Mouse (Mus musculus) limb, embryonic 14.5 days (tissue): ENCODE measurements around the gene Zfp322a. TPM values are rescaled to one million over a fixed set of nuclear protein-coding genes. Genes with fewer than 3 reads are reported as not detected.
"Not testable (repeated sequence)": the region's sequence is repeated elsewhere in the genome, so short reads cannot be mapped to it uniquely, and the experiment has no call there.

ENCODE experiments used
- ATAC-seq: fragments of 200-750 bp; cut with Nextera tagmentation; 2 replicates; pipeline ENCODE4 v1.8.0; 2017; ENCODE audit warnings: low read depth, moderate number of reproducible peaks, moderate TSS enrichment; ENCODE audit not compliant: low FRiP score
- DNase-seq: peaks from one replicate; pipeline ENCODE4 v3.0.0-alpha.2; 2015; ENCODE audit warnings: low spot score
- H3K27ac ChIP-seq: fragments of 300-500 bp; sonication (generic); replicated peaks from 2 replicates; pipeline ENCODE4 v1.5.1; 2014; ENCODE audit warnings: low read depth, mild to moderate bottlenecking, low read length, moderate library complexity, mixed read lengths
- H3K27me3 ChIP-seq: fragments of 300-500 bp; sonication (generic); 2 replicates; pipeline ENCODE4 v1.6.1; 2014; ENCODE audit warnings: low read length, mixed read lengths; ENCODE audit not compliant: control insufficient read depth, insufficient read depth
- H3K36me3 ChIP-seq: fragments of 300-500 bp; sonication (generic); 2 replicates; pipeline ENCODE4 v1.6.1; 2014; ENCODE audit warnings: mild to moderate bottlenecking, low read length, moderate library complexity, mixed read lengths; ENCODE audit not compliant: control insufficient read depth, insufficient read depth
- H3K4me1 ChIP-seq: fragments of 300-500 bp; sonication (generic); 2 replicates; pipeline ENCODE4 v1.6.1; 2014; ENCODE audit warnings: antibody characterized with exemption, low read length, mixed read lengths; ENCODE audit not compliant: control insufficient read depth, insufficient read depth
- H3K4me2 ChIP-seq: fragments of 300-500 bp; sonication (generic); replicated peaks from 2 replicates; pipeline ENCODE4 v1.6.1; 2014; ENCODE audit warnings: low read depth, mild to moderate bottlenecking, low read length, moderate library complexity; ENCODE audit not compliant: severe bottlenecking
- H3K4me3 ChIP-seq: fragments of 300-500 bp; sonication (generic); replicated peaks from 2 replicates; pipeline ENCODE4 v1.5.1; 2014; ENCODE audit warnings: low read length
- H3K9ac ChIP-seq: fragments of 300-500 bp; sonication (generic); 2 replicates; pipeline ENCODE4 v1.6.1; 2014; ENCODE audit warnings: mild to moderate bottlenecking, low read depth, low read length, moderate library complexity; ENCODE audit not compliant: severe bottlenecking
- H3K9me3 ChIP-seq: fragments of 300-500 bp; sonication (generic); 2 replicates; pipeline ENCODE4 v1.6.1; 2016; ENCODE audit warnings: low read length; ENCODE audit not compliant: control insufficient read depth
- POLR2A ChIP-seq: fragments of 200-500 bp; IDR thresholded peaks from 2 replicates; pipeline ENCODE4 v1.8.0; 2012; ENCODE audit warnings: inconsistent platforms, mild to moderate bottlenecking, moderate library complexity, borderline replicate concordance; ENCODE audit not compliant: insufficient read depth, insufficient read length; ENCODE audit errors: extremely low read depth
- WGBS: fragments of 180-500 bp; shearing (Covaris S2); extraction: QIAGEN DNeasy Blood & Tissue Kit; methylation state at CpG from one replicate; pipeline ENCODE4 v1.1.7; 2014; 5-methylcytosine and 5-hydroxymethylcytosine counted together
- polyA plus RNA-seq, 2 experiments: library from polyadenylated mRNA; depleted of rRNA in 1 of 2; stranded (reverse) in 1 of 2; unstranded in 1 of 2; fragments of >200 nt; fragmentation: Nextera tagmentation in 1 of 2; extraction: Ambion mirVana in 1 of 2; gene quantifications; 2 replicates each; pipeline versions ENCODE4 v1.2.1 to v1.2.3; 2012 to 2014

The Zfp322a gene
- polyA plus RNA-seq, 2 experiments, result 20.2 to 42.9 TPM

DNA sequence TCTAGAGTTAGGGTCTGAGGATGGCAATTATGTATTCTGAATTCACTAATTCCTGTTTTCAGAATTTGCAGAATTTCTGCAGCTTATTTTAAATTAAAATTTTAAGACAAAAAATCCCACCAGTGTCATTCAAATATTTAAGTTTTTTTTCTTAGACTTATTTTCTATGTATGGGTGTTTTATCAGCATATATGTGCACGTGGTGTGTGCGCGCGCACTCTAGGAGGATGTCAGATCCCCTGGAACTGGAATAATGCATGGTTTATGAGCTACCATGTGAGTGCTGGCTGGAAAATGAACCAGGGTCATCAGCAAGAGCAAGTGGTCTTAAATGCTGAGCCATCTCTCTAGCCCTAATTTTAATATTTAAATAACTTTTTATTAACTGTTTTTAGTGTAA is 1.1 kb upstream of the Zfp322a start:
- ATAC-seq, result no peak
- no peak overlapping the region for H3K9ac ChIP-seq

GRCm38 (mm10) chr13:23369421-23369765 is 385 bp upstream of the Zfp322a start:
- H3K9ac ChIP-seq, result peak overlapping the region; percentile 82
- DNase-seq (peak; percentile 31), ATAC-seq (peak; percentile 12; the same call in 1 of the 2 replicates)
- peaks cover 15% of the 10 kb centered on the region for H3K36me3 ChIP-seq
- peaks cover 14% of the 10 kb centered on the region for H3K4me1 ChIP-seq
- TF ChIP-seq POLR2A, result no peak
- H3K4me3 ChIP-seq, result peak overlapping the region; percentile 81
- under 1% methylated on average over 10 of the region's 10 CpGs for WGBS
- no peaks in the 10 kb centered on the region for H3K9me3 ChIP-seq
- H3K4me2 ChIP-seq, result peak overlapping the region; percentile 52
- H3K27me3 ChIP-seq, result no peaks in the 10 kb centered on the region
- H3K27ac ChIP-seq, result peak overlapping the region; percentile 96

More for the DNA sequence above, 1.1 kb upstream of the Zfp322a start:
- Histone ChIP-seq H3K27ac (no peak overlapping the region), H3K36me3 (peaks cover 9% of the 10 kb centered on the region; the same call in 1 of the 2 replicates), H3K9me3 (no peaks in the 10 kb centered on the region), H3K4me2 (peak overlapping the region; percentile 52), H3K27me3 (no peaks in the 10 kb centered on the region), H3K4me3 (peak overlapping the region; percentile 81), H3K4me1 (peaks cover 14% of the 10 kb centered on the region)
- TF ChIP-seq POLR2A, result no peak
- DNase-seq, result no peak
- 87% methylated on average over 4 of the region's 4 CpGs for WGBS

DNA sequence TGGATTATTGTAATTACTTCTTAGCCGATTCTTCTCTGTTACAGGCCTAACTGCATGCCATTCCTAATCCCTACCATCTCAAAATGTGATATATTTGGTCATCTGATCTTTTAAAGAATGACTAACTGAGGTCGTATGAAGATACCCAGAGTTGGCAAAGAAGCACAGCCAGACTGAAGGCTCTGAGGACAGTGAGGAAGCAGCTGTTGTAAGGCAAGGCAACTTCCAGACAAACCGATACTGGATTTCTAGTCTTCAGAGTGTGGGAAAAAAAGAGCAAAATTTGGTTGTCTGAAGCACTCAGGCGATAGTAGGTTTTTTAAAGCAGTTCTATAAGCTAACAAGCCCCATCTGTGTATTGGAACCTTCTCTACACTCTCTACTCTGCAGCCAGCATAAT is 7.5 kb downstream of the Zfp322a start:
- H3K36me3 ChIP-seq, result peaks cover 63% of the 10 kb centered on the region
- DNase-seq, result no peak
- H3K27me3 ChIP-seq, result no peaks in the 10 kb centered on the region
- no peak overlapping the region for H3K4me2 ChIP-seq
- no peaks in the 10 kb centered on the region for H3K9me3 ChIP-seq
- no peak for ATAC-seq
- no peak overlapping the region for H3K9ac ChIP-seq
- no peak overlapping the region for H3K27ac ChIP-seq
- H3K4me3 ChIP-seq, result no peak overlapping the region
- TF ChIP-seq POLR2A, result no peak
- WGBS, result 84% methylated on average over 4 of the region's 4 CpGs
- peaks cover 2% of the 10 kb centered on the region for H3K4me1 ChIP-seq

GRCm38 (mm10) chr13:23354541-23354940 is 14.5 kb downstream of the Zfp322a start:
- WGBS, result 90% methylated on average over 5 of the region's 5 CpGs
- H3K9ac ChIP-seq, H3K4me1 ChIP-seq, H3K9me3 ChIP-seq, H3K4me3 ChIP-seq, H3K27ac ChIP-seq, ATAC-seq, H3K27me3 ChIP-seq, H3K4me2 ChIP-seq, DNase-seq: not testable (repeated sequence)
- peaks cover 49% of the 10 kb centered on the region for H3K36me3 ChIP-seq

DNA sequence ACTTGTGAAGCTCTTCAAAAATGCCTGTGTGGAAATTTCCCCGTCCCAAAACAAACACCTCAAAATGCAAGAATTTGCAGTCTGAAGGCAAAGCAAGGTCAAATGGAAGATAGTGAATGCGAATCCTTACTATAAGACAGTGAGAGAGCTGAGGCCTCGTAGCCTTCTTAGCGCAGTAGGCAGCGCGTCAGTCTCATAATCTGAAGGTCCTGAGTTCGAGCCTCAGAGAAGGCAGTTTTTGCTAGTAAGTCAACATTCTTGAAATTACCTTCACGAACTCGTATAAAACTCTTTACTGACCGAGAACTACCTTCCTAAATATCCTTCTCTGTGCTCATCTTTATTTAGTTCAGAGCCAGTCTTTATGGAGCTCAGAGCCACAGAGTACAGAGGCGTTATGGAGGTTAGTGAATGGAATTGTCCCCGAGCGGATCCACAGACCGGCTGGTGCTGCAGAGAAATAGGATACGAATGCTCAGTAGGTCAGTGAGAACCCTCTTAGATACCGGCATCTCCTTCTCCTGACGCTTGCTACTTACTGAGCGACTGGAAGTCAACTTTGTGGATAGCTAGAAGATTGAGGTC is 51.6 kb downstream of the Zfp322a start:
- DNase-seq (no peak), ATAC-seq (no peak)
- Histone ChIP-seq H3K4me1 (peaks cover 7% of the 10 kb centered on the region; the same call in 1 of the 2 replicates), H3K9me3 (no peaks in the 10 kb centered on the region), H3K27ac (no peak overlapping the region), H3K27me3 (peaks cover 28% of the 10 kb centered on the region), H3K9ac (no peak overlapping the region), H3K36me3 (no peaks in the 10 kb centered on the region), H3K4me2 (no peak overlapping the region), H3K4me3 (no peak overlapping the region)
- 7% methylated on average over 18 of the region's 18 CpGs for WGBS
- no peak for TF ChIP-seq POLR2A
